Mouse (Mus musculus) kidney, adult 18-20 months (tissue): ENCODE measurements at regions not wholly inside any gene's neighbourhood (a gene's known extent, or its start where the extent isn't known, plus 50 kb on each side); places are given as distances from the start of the nearest gene placed in this dataset.

Source experiments
- DNase-seq: peaks from one replicate; pipeline ENCODE4 v3.0.0; 2021

GRCm38 (mm10) chr6:143490019-143490418 is 323.0 kb downstream of the Etnk1 start:
- DNase-seq = no peak

DNA sequence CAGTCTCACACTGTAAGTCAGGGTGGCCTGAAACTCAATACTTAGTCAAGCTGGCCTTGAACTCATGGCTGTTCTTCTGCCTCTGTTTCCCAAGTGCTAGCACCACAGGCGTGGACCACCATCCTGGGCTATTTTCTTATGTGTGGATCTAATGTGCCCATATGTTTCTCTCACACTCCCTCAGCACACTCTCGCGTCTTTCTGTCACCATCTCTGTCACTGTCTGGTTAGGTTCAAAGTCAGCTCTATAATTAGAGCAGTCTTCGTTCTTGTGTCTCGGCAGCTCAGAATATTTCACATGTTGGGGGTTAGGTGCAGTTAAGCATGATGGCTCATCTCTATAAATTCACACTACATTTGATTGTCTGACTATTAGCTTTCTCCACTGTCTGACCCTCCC is 324.4 kb downstream of the Etnk1 start:
- no peak for DNase-seq

GRCm38 (mm10) chr6:143493543-143493942 is 326.5 kb downstream of the Etnk1 start:
- no peak for DNase-seq

GRCm38 (mm10) chr6:143494341-143494740 is 327.3 kb downstream of the Etnk1 start:
- no peak for DNase-seq

- DNase-seq = no peak
Observed at GRCm38 (mm10) chr6:143494886-143495285, 327.9 kb downstream of the Etnk1 start.

DNA sequence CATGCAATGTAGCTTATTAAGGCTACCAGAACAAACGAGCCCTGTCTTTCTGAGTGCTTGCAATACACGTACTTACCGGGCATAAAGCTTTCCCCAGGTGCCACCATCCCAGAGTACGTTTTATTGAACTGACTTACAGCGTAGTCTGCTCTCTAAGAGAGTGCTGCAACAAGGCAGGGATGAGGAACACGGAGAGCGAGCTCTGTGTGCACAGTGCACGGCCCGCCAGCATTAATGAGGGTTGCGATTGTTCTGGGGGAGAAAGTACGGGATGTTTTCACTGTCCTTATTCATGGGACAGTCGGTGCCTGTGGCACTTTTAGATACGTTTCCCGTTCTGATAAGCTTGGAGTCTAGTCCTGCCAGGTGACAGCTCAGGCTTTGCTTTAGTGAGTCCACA is 331.7 kb downstream of the Etnk1 start:
- DNase-seq = no peak

DNA sequence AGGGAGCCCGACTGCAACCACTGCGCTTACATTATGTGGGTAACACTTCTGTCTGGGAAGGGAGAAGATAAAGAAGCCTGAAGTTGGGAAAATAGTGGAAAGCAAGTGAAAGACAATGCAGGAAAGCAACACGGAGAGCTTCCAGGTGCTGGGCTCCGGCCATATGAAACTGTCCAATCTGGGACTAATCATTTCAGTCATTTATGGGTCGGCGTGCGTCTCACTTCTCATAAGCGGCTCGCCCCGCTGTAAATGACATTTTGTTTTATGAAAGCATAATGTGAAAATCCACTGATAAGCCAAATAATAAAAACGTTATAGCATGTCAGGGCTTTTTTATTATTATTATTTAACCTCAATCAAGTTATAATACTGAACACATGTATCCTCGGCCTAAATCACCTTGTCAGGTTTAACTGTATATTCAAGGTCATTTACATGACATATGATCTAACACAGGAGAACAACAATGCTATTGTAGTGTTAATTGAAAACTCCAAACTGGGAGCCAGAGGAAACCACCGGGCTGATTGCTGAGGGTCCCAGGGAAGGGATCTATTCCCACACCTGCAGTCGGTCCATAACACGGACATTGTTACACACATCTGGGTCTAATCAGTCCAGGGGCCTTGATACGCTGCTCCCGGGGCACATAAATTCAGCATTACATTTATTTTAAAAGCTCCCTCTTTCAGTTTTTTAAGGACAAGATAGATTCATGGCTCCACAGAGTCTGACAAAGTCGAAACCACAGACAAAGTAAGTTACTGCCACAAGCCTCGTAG is 332.4 kb downstream of the Etnk1 start:
- DNase-seq = no peak

- DNase-seq = no peak
Observed at GRCm38 (mm10) chr6:143502803-143503202, 335.8 kb downstream of the Etnk1 start.

DNA sequence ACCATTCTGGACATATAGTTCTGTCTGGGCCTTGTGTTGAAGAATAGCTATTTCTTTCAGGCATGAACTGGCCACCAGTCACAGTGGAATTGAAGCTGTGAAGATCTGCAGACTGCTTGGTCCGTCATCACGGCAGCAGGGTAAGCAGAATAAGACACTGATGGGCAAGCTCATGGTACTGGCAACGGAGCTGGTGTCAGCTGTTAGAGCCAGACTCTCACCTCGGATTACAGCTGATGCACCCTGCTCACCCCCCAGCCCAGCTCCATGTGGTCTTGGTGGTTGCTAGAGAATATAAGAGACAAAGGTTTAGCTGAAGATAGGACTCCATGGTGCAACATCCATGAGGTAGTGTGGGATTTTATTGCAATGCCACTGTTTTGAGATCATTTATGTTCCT is 336.9 kb downstream of the Etnk1 start:
- no peak for DNase-seq

DNA sequence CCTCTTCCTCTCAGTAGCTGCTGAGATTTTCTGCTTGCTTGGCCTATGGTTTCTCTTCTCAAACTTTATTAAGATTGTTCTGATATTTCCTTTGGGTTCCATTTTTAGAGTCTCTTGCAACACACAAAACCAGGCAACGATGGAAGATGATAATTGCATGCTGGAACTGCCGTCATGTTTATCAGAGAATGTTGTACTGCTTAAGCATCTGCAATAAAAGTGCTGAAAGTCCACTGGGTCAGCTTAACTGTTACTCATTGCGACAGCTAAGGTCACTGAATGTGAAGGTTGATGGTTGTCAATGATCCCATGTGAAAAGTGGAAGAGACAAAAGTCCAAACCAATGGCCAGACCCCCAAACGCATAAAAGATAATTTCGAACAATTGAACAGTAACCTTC is 346.4 kb downstream of the Etnk1 start:
- DNase-seq = no peak

DNA sequence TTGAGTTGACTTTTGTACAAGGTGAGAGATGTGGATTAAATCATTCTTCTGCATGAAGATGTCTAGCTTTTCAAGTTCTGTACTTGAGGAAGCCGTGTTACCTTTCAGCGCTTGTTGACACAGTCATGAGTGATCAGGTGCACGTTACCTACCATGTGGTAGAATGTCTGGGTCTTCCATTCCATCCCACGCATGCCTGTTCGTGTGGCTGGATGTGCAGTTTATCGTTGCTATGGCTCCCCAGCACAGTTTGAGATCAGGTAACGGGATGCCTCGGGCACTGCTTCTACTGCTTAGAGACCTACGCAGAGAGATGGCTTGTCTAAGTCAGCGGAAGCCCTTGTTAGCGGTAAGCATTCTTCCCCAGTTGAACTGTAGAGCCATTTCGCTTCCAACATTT is 348.1 kb downstream of the Etnk1 start:
- DNase-seq = no peak

DNA sequence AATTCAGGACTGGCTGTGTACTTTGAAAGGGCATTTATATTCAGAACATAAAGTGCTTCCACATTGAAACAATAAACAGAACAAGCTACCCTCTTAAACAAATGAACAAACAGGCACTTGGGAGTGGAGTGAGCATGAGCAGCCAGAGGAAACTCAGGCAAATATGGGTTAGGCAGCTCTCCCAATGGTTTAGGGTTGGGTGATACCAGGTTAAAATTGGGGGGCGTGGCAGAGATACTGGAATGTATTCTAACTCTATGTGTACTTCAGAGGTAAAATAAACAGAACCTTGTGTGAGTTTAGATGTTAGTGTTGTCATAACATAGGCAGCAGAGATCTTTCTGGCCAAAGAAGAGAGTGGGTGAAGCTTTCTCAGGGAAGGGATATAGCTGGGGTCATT is 349.7 kb downstream of the Etnk1 start:
- no peak for DNase-seq

DNA sequence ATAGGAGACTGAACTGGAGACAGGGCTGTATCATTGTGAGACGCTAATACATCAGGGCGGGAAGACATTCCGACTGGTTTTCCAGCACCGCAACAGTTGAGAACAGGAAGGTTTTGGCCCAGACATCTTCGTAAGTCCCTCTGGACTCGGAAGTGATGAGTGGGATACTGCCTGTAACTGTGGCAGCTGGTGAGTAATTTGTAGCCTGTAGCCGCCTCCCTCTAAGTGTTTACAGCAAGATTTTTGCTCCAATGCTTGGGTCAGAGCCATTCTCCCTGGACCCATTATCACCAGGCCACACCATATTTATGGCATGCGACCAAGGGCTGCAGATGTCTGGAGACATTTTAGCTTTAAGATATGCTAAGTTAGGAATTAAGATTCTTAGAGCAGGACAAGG is 351.5 kb downstream of the Etnk1 start:
- no peak for DNase-seq

DNA sequence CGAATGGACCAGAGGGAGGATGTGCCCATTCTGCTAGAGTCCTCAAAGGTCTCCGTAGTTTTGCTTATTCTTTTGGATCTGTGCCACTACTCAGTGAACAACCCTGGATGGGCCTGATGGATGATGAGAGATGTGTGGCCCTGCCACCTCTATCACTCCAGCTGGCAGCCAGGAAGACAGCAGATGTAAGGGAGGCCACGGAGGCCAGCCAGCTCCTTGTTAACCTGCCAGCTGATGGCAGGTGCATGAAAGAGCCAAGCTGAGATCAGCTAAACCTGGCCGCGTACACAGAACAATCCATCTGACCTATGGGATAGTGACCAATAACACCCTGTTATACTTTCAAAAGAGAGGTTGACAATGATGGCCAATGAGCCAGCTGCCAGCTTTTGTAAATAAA is 352.6 kb downstream of the Etnk1 start:
- no peak for DNase-seq

GRCm38 (mm10) chr6:143525092-143525491 is 358.1 kb downstream of the Etnk1 start:
- no peak for DNase-seq

- no peak for DNase-seq
Observed at GRCm38 (mm10) chr6:143528898-143529297, 361.9 kb downstream of the Etnk1 start.

GRCm38 (mm10) chr6:143530372-143531224 is 363.6 kb downstream of the Etnk1 start:
- DNase-seq = no peak

DNA sequence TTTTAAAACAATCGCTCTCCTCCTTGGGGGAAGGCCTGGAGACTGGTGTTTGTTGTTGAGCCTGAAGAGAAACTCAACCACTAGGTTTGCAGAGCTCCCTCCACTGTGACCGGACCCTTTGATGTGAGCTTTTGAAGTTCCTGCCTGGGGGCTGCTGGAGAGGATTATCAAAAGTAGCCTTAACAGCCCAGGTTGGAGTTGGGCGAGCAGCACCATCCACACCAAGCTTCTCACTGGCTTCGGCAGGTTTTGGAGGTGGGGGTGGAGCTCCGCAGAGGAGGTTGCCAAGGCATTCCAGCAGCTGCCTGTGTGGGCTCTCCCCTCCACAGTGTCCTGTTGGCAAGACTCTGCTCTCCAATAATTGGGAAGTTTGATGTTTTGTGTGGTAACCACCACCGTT is 364.5 kb downstream of the Etnk1 start:
- DNase-seq = no peak

DNA sequence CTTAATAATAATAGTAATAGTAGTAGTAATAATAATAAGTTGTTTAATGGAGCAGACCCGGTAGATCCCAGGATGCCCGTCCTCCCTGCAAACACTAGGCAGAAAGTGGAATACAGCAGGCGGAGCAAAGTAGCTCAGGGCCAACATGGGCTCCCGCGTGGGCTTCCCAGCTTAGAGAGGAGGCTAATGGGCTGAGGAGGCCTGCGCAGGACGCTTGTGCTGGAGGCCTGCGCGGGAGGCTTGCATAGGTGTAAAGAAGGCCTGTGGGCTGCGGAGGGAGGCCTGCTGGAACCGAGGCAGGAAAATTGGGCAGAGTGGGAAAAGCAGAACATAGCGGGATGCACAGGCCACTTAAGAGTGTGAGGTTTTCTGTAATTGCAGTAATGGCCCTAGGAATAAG is 365.4 kb downstream of the Etnk1 start:
- no peak for DNase-seq

- DNase-seq = no peak
Observed at GRCm38 (mm10) chr6:143535265-143535664, 368.2 kb downstream of the Etnk1 start.

- no peak for DNase-seq
Observed at GRCm38 (mm10) chr6:143535726-143536125, 368.7 kb downstream of the Etnk1 start.

DNA sequence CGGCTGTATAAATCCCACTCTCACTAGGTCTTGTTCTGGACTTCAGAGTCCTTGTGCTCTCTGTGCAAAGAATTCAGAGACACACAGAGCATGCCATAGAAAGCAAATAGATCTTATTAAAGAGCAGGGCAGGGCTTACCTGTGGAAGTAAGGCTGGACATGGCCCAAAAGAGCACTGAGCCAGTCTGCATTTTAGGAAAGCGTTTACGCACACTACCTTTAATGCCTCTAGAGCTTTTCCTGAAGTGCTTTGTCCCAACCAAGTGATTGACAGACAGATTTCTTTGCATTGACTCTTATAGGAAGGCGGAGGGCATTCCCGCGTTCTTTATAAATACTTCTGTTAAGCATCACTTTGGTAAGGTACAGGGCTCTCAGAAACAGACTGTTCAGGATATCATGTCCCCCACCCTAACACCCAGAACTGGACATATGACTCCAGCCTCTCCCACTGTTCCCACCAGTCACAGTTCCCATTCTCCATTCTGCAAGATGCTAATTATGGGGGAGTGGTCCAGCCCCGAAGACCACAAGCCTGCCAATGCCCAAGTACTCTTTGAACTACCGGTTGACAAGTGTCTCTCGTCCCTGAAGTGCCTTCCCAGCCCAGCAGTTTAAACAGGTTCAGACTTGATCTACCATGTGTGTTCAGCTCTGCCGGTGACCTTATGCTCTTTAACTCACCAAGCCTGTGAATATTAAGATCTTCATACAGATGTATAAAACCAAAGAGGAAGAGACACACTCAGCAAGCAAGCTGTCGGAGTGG is 369.7 kb downstream of the Etnk1 start:
- no peak for DNase-seq

DNA sequence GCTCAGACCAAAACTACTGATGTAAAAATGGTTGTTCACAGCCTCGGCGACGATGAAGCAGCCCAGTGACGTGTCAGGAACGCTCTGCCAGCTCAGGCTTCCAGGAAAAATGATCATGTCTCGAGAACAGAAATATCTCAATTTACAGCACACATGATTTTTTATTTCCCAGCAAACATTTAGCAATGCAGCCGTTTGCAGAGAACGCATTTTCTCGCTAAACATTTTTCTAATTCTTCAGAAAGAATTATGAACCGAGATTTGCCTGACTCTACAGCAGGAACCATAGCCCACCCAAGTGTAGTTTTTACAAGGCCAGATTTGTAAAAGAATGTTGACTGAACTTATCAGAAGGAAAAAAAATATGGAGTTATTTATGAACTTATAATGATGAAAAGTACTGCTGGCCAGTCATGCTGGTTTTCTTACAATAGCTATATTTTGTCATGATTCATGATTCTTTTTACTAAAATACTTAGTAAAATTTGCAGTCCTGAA is 380.4 kb downstream of the Etnk1 start:
- DNase-seq = no peak
